Comparison of ENCODE assay signal across 10 mouse cellular contexts in genomic region chr1:118895026-118895762, GRCm38 (mm10).
DNase-seq lines count a peak whose midpoint lies in the region; ATAC-seq lines count a peak whose summit lies in the region.
"Had no signal": no experiment of that assay in that cellular context is flagged by ENCODE, and none has a peak within 500 bp of the region (broad histone marks: within the 10 kb centered on the region; RNA-seq: fewer than 3 reads in every experiment).

No protein-coding gene starts in this region.

- 66% methylated on average over 9 of the region's 9 CpGs for WGBS in heart, embryonic 15.5 days

- H3K4me2 ChIP-seq in heart, embryonic 15.5 days = no peak overlapping the region

- no peak overlapping the region for H3K9ac ChIP-seq in heart, embryonic 15.5 days

- H3K36me3 ChIP-seq in heart, embryonic 15.5 days = no peaks in the 10 kb centered on the region

- no peaks in the 10 kb centered on the region for H3K9me3 ChIP-seq in heart, embryonic 15.5 days (replicated peaks)

- DNase-seq in left cerebral cortex, postnatal 4 days = peak; percentile 54
- DNase-seq in left cerebral cortex, adult 18-20 months (ENCODE audit: low spot score in 2 of 2) = no peak
- peak; percentile 64 for DNase-seq in gastrocnemius, postnatal 10 days
- DNase-seq in lung, postnatal 4 days = peak; percentile 35 to 75
- DNase-seq in adrenal gland, postnatal 14 days = no peak
- DNase-seq in thymus, postnatal 25 days = no peak
- DNase-seq: kidney, postnatal 25 days; right cerebral cortex, postnatal 25 days had no signal

- no peak overlapping the region for H3K27ac ChIP-seq in heart, embryonic 15.5 days

- 0 out of 2 replicates have a peak, but pooled peaks have one; percentile 41 for ATAC-seq in heart, embryonic 15.5 days (replicated peaks; ENCODE audit: insufficient number of reproducible peaks, insufficient read depth, low FRiP score, low read depth)

- 0 out of 2 replicates have a peak, but pooled peaks cover 4% of the 10 kb centered on the region for H3K4me1 ChIP-seq in heart, embryonic 15.5 days (replicated peaks)
- H3K4me1 ChIP-seq: megakaryocyte, embryonic 14.5 days had no signal

- H3K27me3 ChIP-seq in heart, embryonic 15.5 days = no peaks in the 10 kb centered on the region
- H3K27me3 ChIP-seq: megakaryocyte, embryonic 14.5 days had no signal

- intact Hi-C loops in left cerebral cortex, postnatal 4 days (cut with DNase I) = no loop called here

- H3K4me3 ChIP-seq in heart, embryonic 15.5 days = no peak overlapping the region
- H3K4me3 ChIP-seq: megakaryocyte, embryonic 14.5 days had no signal

Comparison
In these comparisons a context has a peak if more than half of its experiments do, and no peak if none do; other contexts are left out.
1. DNase-seq: peak in left cerebral cortex, postnatal 4 days (single experiment), gastrocnemius, postnatal 10 days (single experiment) and lung, postnatal 4 days (2 of 2); none in left cerebral cortex, adult 18-20 months (0 of 2), adrenal gland, postnatal 14 days (single experiment) and thymus, postnatal 25 days (single experiment).